Mouse (Mus musculus) layer of hippocampus, postnatal 10 days (tissue): Measurements from ENCODE around the gene Mecom. TPM values are rescaled to one million over a fixed set of nuclear protein-coding genes. Genes with fewer than 3 reads are reported as not detected.
"Not testable (repeated sequence)": the region's sequence is repeated elsewhere in the genome, so short reads cannot be mapped to it uniquely, and the experiment has no call there.

Experiments used
- DNase-seq, 2 experiments: peaks; one replicate each; pipeline ENCODE4 v3.0.0; 2021; ENCODE audit warnings: low spot score in 2 of 2
- total RNA-seq, 2 experiments: library from RNA; stranded (reverse); gene quantifications; 2 replicates each; pipeline ENCODE4 v1.2.3; 2021

Mecom gene
- total RNA-seq, 2 experiments from 2014 or later: 6.5 to 6.8 TPM

DNA sequence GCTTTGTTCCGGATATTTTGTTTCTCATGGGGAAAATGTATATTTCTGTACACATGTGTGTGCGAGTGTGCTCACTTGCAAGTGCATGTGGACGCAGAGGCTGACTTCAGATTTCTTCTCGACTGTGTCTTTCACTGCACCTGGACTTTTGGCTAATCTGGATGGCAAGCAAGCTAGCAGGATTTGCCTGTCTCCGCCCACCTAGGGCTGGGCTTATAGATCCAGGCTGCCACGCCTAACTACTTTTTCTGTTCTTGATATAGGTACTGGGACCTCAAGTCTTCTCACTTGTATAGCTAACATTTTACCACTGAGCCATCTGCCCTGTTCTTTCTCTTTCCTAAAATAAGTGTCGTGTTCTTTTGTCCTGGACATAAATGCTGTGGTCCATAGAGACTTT is 290.9 kb downstream of the Mecom start:
- no peak for DNase-seq

GRCm38 (mm10) chr3:30255828-30256227 is 292.0 kb downstream of the Mecom start:
- no peak for DNase-seq

GRCm38 (mm10) chr3:30254451-30254850 is 293.4 kb downstream of the Mecom start:
- DNase-seq: no peak

DNA sequence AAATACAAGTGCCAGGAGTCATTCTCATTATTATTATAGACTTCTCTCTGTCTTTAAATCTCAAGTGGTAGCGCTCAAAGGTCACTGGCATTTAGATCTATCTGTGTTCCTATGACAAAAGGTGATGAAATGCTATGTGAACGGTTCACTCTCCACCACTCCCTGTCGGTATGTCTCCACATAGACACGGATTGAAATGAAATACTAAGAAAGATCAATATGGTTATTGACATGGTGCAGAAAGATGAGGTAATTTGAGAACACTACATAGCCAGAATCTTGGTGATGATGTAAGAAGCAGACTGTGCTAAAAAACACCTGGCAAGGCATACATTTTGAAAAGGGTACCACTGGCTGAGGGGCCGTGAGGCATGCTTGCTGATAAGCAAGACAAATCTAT is 294.1 kb downstream of the Mecom start:
- no peak for DNase-seq

DNA sequence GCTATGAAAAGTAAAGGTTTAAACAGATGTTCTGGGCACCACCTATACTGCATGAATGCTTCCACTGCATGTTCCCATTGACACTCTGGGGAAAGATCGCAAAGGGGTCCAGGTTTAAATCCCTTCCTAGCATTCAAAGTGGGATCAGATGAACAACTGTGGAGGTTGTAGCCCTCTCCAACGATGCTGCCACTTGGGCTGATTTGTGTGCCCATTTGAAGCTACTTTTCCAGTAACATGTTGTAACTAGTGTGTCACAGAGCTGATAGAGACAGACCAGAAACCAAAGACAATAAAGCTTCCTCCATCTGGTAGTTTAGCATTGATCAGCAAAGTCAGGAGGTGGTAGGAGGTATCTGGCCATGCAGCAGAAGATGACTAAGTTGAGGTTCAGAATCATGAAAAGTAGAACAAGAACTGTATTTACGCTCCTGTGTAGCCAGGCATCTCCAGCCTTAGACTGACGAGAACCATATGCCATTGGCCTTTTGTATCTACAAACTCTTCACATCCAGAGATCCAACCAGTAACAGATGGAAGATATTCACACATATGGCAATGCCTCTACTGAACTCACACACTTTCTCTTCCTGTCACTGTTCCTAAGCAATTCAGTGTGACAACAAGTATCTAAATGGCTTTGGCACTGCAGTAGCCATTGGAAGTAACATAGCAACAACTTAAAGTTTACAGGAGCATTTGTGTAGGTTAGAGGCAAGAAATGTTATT is 299.0 kb downstream of the Mecom start:
- no peak for DNase-seq

GRCm38 (mm10) chr3:30247256-30247655 is 300.6 kb downstream of the Mecom start:
- no peak for DNase-seq

DNA sequence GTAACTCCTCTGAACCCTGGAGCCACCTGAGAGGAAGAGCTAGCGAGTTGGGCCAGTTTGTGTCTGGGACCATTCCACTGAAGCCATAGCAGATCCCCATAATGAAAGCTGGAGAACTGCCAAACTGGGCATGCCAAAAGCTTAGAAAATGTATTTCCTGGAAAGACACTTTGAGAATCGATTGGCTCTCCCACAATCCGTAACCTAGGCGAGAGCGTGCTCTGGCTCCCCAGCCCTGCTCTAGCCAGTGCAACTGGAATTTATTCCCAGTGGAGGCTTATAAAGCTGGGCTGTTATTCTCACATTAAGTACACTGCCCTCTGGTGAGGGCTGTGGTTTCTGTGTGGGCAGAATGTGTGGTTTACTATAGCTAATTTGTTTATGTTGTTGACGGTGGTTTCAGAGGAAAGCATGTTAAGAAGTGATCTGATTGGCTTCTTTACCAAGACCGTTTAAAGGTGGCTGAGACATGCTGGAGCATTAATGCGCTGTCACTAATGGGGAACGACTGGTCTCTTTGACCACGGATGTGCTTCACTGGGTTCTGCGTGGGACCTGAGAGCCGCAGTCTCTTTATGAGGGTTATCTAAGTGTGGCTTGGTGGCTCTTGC is 301.3 kb downstream of the Mecom start:
- no peak for DNase-seq

DNA sequence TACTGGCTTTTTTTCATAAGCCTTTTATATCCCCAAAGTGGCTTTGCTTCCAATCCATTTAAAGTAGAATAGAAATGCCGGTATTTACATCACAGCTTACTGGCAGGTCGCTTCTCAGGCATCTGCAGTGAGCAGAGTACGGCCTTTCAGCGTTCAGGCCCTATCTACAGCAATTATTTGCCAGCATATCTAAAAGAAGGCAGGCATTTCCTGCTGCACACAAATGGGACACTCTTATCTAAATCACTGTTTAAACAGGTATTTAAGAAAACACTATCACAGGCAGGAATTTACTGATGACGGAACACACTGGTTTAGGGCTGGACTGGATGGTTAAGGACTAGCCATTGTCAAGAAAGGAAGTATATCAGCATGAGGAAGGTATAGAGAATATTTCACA is 301.9 kb downstream of the Mecom start:
- no peak for DNase-seq

DNA sequence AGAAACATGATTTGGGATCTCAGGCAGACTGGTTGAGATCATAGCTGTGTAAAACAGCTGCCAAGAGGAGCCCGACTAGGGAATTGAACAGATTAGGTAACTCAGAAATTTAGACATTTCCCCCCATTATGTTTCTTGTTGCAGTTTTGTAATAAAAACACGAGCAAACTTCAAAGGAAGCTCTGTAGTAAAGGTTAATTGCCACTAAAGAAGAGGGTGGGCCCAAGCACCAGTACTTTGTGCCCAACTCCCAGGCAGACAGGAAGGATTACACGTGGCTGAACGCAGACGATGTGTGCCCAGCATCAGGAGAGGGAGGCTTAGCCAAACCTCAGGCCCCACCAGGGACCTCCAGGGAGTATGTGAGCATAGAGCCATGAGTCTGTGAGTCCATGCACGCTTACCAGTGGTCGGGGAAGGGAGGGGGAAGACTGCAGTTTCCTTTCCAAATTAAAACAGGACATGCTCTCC is 303.4 kb downstream of the Mecom start:
- no peak for DNase-seq

DNA sequence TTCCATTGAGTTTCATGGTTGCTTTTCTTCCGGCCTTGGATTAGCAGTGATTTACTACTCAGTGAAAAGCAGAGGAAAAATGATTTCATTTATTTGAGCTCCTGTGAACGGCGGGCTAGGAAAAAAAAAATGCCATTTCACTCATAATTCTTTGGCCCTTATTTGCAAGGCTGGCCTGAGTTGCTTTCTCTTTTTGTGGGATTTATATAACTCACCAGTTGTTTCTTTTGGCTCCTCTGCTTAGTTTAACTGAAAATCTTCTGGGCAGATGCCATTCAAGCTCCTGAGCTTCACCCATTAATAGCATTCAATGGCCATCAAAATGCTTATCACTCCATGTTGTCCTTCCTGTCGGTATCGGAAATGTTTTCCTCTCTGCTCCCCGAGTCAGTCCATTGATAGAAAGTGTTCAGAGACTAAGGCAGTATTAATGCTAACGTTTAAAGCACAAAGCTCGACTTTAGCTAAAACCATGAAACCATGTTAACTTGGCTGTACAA is 304.0 kb downstream of the Mecom start:
- no peak for DNase-seq

DNA sequence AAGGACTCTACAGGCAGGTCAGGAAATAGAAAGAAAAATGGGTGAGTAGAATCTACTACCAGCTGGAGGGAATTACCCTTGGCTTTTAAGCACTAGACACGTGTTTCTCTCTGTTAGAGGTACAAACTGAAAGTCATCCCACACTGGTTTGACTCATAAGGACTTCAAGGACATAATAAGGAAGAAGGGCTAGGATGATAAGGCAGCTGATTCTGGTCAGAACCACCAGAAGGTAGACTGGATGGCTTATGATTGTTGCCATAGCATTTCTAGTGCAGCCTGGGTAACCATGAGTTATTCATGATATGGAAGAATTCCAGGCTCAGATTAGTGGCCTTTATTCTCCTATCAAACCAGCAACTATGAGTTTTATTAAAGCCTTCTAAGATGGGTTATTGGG is 308.4 kb downstream of the Mecom start:
- no peak for DNase-seq

DNA sequence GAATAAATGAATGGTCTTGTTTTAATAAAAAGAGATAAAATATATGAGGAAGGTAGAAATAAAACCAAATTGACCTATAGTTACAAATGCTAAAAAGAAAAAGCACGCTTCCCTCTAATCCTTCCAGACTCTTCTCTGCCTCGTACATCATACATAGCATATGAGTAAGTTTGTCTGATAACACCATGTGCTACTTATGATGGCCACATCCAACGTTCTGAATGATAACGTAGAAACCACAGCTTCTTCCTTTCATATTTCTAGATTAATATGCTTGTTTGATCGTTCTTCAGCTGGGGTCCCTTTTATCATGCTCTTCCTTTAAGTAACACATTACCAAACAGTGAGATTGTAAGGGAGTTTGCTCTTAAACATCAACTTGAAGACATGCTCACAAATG is 310.3 kb downstream of the Mecom start:
- DNase-seq: no peak

GRCm38 (mm10) chr3:30234018-30234417 is 313.8 kb downstream of the Mecom start:
- no peak for DNase-seq

DNA sequence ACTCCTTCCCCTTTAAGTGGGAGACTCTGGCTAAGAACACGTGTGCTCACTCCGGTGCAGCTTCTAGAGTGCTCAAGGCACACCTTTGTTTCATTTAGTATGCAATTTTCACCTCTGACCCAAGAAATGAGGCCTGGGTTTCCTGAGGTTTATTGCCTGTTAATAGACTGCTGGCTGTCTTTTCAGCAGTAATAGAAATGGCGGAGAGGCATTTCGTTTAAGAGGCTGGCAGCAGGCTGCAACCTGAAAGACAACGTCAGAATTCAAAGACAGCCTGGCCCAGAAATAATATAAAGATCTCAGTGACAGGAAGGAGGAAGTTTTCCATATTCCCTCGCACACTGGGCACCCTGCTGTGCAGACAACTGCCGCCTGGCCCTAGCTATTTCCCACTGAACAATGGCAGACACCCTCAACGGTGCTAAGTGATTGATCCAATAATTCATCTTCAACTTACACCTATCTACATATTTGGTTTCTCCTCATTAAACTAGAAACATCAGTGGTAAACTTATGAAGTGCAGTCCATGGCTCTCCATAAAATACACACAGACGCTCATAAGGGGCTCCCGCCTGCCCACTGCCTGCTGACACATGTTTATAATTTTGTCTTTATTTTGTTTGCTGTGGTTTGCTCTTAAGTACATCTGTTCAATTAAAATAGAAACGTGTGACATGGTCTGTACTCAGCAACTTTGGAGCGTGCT is 319.7 kb downstream of the Mecom start:
- DNase-seq: no peak

DNA sequence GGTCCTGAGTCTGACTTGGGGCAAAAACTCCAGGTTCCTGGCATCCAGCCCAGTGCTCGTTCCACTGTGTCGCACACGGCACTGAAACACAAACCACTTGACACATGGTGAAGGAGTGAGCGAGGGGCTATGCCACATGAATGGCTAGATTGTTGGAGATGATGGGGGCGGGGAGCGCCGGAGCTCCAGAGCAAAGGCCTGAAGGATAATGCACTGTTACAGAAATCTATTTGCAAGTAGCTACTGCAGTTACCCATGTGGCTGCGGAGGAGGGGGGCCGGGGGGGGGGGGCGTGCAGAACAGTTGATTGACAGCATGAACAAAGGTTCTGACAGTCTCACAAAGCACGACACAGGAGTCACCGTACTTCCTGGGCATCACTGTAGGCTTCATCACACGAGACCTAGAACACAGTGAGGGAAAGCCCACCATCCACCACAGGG is 320.9 kb downstream of the Mecom start:
- DNase-seq: no peak

DNA sequence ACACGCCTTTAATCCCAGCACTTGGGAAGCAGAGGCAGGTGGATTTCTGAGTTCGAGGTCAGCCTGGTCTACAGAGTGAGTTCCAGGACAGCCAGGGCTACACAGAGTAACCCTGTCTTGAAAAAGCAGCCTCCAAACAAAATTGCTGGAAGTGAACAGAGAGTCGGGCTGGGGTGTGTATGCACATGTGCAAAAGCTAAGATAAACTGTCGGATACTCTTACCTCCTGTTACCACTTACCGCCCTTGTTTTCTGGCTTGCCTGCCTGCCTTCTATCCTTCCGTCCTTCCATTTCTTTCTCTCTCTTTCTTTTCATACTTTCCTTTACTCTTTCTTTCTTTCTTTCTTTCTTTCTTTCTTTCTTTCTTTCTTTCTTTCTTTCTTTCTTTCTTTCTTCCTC is 322.6 kb downstream of the Mecom start:
- not testable (repeated sequence) for DNase-seq

DNA sequence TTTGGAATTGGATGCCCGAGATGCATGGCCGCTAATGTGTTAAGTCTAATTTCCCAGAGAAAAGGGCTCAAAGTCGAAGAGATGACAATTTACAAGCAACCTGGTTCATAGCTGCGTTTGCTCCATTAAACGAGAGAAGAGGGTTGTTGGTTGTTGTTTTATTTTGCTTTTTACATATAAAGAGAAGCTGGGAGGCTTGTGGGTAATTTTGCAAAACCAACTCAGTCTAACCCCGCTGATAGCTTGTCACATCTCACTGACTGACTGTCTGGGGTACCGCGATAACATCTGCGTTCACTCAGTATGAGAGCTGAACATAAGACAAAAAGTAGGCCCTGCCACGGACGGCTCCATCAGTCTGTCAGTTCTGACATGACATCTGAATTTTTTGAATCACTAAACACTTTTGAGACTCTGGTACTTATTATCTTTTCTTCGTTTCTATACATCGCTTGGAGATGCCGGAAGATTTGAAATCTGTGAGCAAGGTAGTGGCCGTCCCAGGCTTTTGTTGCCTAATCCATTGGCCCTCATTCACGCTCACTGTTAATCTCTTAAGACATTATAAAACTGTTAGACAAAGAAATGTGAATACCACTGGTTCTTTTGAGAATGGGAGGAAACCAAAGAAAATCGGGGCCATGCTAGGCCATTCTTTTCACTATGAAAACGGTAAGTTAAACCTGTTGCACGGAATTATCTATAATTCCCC is 327.0 kb downstream of the Mecom start:
- DNase-seq: no peak

GRCm38 (mm10) chr3:30219891-30220290 is 327.9 kb downstream of the Mecom start:
- DNase-seq: no peak

DNA sequence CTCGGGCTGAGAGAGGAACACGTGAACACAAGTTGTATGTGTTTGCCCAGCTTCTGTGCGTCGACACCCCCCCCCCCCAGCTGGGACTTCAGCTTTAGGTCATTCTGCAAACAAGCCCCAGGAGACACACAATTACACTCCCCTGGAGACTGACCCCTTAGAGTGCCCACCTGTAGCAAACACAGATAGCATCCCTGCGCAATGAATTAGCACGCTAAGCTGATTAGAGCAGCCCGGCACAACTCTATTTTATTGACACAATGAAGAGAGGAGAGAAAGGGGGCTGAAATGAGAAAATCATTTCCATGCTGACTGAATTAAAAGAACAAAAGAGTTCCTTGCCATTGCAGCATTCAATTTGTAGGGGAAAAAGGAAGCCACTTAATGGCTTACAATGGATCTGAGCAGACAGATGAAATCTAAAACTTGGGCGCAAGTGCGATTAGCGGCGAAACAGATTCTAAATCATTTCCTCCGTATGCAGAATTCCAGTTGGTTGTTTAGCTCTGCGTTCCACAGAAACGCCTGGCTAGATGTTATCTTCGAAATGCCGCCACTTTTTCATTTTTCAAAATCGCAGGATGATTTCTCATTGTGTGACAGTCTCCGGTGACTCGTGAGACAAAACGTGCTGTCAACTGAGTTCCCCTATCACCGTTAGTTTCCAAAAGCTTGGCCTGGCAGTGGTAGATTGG is 328.5 kb downstream of the Mecom start:
- DNase-seq: peak in 1 of 2 experiments; percentile 17

- DNase-seq: no peak
Measured at GRCm38 (mm10) chr3:30214607-30215006, 333.2 kb downstream of the Mecom start.
